Mouse (Mus musculus) E14TG2a.4 (cell line): ENCODE data around the gene Exoc3l.
"Not testable (repeated sequence)": the region's sequence is repeated elsewhere in the genome, so short reads cannot be mapped to it uniquely, and the experiment has no call there.

Source experiments
- H3K27me3 ChIP-seq: 2 replicates; pipeline ENCODE4 v1.6.1; 2014; ENCODE audit warnings: low read length, control low read depth; ENCODE audit not compliant: insufficient read depth
- H3K36me3 ChIP-seq: 2 replicates; pipeline ENCODE4 v1.6.1; 2014; ENCODE audit warnings: low read length, control low read depth; ENCODE audit not compliant: insufficient read depth
- H3K4me1 ChIP-seq: replicated peaks from 2 replicates; pipeline ENCODE4 v1.6.1; 2014; ENCODE audit warnings: low read depth, low read length, control low read depth
- H3K4me3 ChIP-seq: replicated peaks from 2 replicates; pipeline ENCODE4 v1.5.1; 2014; ENCODE audit warnings: mild to moderate bottlenecking, low read length
- H3K9me3 ChIP-seq: 2 replicates; pipeline ENCODE4 v1.6.1; 2014; ENCODE audit warnings: low read length, control low read depth
- CTCF ChIP-seq: conservative IDR thresholded peaks from 2 replicates; pipeline ENCODE4 v1.5.1; 2014; ENCODE audit warnings: low read length
- NANOG ChIP-seq: IDR thresholded peaks from 2 replicates; pipeline ENCODE4 v1.6.1; 2014; ENCODE audit warnings: borderline replicate concordance, low read length, mixed read lengths
- POU5F1 ChIP-seq: IDR thresholded peaks from 2 replicates; pipeline ENCODE4 v1.6.1; 2014; ENCODE audit warnings: low read length, borderline replicate concordance

Gene Exoc3l

DNA sequence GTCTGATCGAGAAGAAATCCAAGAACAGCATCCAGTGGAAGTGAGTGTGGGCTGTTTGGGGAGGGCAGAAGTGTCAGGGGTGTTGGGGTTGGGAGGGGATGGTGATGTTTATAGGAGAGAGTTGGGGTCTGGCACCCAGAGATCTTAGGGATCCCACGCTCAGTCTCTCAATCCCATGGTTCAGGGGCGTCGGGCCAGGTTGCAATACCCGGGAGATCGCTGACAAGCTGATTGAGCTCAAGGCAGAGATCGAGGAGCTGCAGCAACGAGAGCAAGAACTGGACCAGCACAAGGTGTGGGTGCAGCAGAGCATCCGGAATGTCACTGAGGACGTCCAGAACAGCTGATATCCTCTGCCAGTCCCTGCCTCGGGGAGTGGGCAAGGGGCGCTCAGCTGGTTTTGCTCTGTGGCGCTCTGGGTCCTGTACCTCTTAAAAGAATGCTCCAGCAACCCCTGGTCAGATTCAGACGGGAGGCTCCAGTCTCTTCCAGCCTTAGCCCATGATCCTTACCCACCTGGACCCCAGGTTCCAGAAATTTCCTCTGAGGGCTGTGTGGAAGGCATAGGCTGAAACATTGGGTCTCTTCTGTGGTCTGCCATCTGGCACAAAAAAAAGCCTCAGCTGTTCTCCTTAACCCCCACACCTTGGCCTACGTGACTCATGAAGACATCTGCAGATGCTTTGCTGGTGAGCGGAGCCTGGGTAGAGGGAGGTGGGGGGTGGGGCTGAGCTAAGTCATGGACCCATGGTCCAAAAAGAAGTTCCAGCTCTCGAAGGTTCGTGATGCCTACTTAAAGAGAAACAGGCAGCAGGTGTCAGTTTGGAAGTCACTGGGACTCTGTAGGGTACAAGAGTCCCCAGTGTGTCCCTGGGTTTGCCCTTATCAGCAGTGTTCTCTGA lies 2.7 kb upstream of the Exoc3l start:
- Histone ChIP-seq H3K36me3 (peaks cover 55% of the 10 kb centered on the region), H3K27me3 (no peaks in the 10 kb centered on the region; the same call in 1 of the 2 replicates)

DNA sequence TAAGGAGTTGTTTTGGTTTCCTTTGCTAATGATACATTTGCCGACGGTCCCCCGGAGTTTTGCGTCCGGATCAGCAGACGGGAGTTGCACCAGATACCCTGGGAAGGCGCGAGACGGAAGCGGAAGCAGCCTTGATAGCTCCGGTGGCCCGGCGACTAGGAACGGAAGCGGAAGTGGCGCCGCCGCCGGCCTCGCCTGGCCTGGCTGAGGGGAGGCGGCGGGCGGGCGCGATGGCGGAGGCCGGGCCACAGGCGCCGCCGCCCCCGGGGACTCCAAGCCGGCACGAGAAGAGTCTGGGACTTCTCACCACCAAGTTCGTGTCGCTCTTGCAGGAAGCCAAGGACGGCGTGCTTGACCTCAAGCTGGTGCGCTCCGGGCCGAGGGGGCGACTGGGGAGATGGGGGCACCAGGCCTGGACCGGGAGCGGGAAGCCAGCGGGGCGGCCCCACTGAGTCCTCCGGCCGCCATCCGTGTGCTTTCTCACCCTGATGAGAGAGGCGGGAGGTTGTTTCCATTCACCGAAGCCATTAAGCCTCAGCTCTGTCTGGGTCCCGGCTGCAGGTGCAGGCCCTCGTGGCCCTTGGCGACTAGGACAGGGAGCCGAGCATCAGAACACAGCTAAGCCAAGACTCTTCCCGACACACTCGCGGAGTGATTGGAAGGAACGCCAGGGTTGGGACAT lies 1.8 kb upstream of the Exoc3l start, which contains the start of gene E2f4:
Gene E2f4, plus strand, starts transcription at position 153 of the 682 bp plus-strand sequence.
- Histone ChIP-seq H3K9me3 (no peaks in the 10 kb centered on the region), H3K27me3 (peaks cover 9% of the 10 kb centered on the region), H3K36me3 (peaks cover 46% of the 10 kb centered on the region), H3K4me3 (peak within 1 kb of the TSS; percentile 100), H3K4me1 (peaks cover 89% of the 10 kb centered on the region)
- TF ChIP-seq NANOG (no peak), CTCF (no peak), POU5F1 (no peak)

More for the DNA sequence above, 2.7 kb upstream of the Exoc3l start:
- Histone ChIP-seq H3K4me3 (peak overlapping the region; percentile 100), H3K4me1 (peaks cover 89% of the 10 kb centered on the region), H3K9me3 (no peaks in the 10 kb centered on the region)
- TF ChIP-seq POU5F1 (no peak), CTCF (no peak), NANOG (no peak)

DNA sequence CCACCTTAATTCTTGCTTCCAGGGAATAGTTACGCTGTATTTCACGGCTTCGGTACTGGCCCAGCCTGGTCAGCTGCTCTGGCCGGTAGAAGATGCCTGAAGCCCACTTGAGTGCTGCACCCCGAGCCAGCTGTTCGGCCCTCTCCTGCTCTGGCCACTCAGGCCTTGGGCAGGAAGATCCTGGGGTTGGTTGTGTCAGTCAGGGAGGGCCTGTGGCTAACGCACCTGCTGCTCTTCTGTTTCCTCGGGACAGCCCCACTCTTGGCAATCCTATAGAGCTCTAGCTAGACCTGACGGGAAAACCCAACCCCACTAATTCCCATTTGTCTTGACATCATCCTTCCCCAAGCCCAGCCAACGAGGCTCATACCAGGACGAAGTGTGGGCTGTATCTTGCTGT lies 645 bp downstream of the Exoc3l start:
- peaks cover 81% of the 10 kb centered on the region for H3K4me1 ChIP-seq
- H3K36me3 ChIP-seq, result peaks cover 22% of the 10 kb centered on the region
- TF ChIP-seq NANOG (no peak), POU5F1 (no peak), CTCF (no peak)
- H3K27me3 ChIP-seq, result peaks cover 20% of the 10 kb centered on the region
- H3K9me3 ChIP-seq, result no peaks in the 10 kb centered on the region
- H3K4me3 ChIP-seq, result peak overlapping the region; percentile 77

DNA sequence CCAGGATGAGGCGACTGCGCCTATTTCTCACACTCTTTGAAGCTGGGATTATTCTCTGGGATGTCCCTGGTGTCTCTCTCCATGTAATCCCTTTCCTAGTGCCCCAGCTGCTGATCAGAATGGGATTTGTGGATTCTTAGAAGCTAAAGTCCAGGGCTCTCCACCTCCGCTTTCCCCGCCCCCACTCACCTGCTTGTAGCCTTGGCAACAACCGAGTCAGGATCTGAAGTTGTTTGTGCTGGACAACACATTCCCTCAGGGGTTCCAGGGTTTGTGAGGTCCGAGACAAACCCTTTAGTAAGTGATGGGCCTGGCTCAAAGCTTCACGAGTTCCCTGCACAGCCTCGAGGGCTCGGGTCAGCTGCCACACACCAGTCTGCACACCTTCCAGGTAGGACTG lies 1.1 kb downstream of the Exoc3l start:
- H3K4me3 ChIP-seq, result peak overlapping the region; percentile 77
- TF ChIP-seq POU5F1 (no peak), NANOG (no peak), CTCF (no peak)
- peaks cover 81% of the 10 kb centered on the region for H3K4me1 ChIP-seq
- peaks cover 24% of the 10 kb centered on the region for H3K27me3 ChIP-seq
- H3K36me3 ChIP-seq, result peaks cover 17% of the 10 kb centered on the region
- no peaks in the 10 kb centered on the region for H3K9me3 ChIP-seq

DNA sequence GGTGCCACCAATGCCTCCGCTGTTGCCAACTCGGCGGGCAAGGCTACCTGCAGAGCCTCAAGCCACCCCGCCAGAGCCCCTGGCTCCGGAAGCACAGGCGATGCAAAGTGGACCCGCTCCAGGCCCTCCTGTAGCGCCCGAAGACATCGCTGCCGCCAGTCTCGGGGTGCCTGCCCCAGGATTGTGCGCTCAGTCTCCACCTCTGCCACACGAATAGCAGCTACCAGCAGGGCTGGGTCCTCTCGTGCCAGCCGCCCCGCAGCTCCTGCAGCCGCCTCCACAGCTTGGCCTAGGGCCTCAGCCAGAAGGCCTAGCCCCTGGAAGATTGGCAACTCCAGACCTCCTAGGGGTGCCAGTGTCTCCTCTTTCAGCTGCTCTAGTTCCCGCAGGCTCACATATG lies 2.5 kb downstream of the Exoc3l start:
- no peak for TF ChIP-seq POU5F1
- no peak for TF ChIP-seq NANOG
- TF ChIP-seq CTCF, result no peak
- H3K9me3 ChIP-seq, result no peaks in the 10 kb centered on the region
- H3K36me3 ChIP-seq, result peaks cover 3% of the 10 kb centered on the region
- peaks cover 75% of the 10 kb centered on the region for H3K4me1 ChIP-seq
- H3K4me3 ChIP-seq, result peak overlapping the region; percentile 79
- peaks cover 26% of the 10 kb centered on the region for H3K27me3 ChIP-seq

DNA sequence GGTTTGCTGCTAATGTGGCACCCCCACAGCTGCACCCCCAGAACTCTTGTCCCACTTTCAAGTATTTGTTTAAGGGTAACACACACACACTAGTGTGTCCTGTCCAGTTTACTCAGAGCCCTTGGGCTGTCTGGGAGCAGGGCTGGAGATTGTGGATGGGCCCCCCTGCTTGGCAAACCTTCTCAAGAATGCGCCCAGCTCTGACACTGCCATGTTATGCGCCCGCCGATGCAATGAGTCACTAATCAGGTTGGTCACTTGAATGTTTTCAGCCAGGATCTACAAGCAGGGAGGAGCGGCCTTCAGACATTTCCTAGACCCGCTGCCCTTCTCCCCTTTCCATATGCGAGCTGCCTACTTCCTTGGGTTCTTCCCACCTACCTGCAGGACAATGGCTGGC lies 3.4 kb downstream of the Exoc3l start:
- peaks cover 26% of the 10 kb centered on the region for H3K27me3 ChIP-seq
- TF ChIP-seq CTCF (no peak), NANOG (no peak), POU5F1 (no peak)
- no peaks in the 10 kb centered on the region for H3K36me3 ChIP-seq
- H3K9me3 ChIP-seq, result no peaks in the 10 kb centered on the region
- H3K4me3 ChIP-seq, result peak overlapping the region; percentile 79
- H3K4me1 ChIP-seq, result peaks cover 77% of the 10 kb centered on the region

DNA sequence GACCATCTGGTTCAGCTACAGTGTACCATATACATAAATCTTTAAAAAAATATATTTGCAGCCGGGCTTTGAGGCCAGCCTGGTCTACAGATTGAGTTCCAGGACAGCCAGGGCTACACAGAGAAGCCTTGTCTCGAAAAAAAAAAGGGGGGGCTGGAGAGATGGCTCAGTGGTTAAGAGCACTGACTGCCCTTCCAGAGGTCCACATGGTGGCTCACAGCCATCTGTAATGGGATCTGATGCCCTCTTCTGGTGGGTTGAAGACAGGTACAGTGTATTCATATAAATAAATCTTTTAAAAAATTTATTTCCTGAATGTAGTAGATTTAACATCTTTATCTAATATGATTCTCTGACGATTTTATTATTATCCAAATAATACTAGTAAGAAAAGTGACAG lies 4.1 kb downstream of the Exoc3l start:
- not testable (repeated sequence) for H3K4me3 ChIP-seq, H3K36me3 ChIP-seq, H3K9me3 ChIP-seq
- H3K4me1 ChIP-seq, result peaks cover 73% of the 10 kb centered on the region
- peaks cover 27% of the 10 kb centered on the region for H3K27me3 ChIP-seq

DNA sequence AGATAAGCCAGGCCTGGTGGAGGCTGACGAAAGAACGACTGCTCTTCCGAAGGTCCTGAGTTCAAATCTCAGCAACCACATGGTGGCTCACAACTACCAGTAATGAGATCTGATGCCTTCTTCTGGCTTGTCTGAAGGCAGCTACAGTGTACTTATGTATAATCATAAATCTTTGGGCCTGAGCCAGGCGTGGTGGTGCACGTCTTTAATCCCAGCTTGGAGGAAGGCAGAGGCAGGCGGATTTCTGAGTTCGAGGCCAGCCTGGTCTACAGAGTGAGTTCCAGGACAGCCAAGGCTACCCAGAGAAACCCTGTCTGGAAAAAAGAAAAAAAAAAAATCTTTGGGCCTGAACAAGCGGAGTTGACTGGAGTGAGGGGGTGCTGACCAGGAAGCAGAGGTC lies 4.5 kb downstream of the Exoc3l start:
- not testable (repeated sequence) for H3K9me3 ChIP-seq, H3K4me3 ChIP-seq, H3K36me3 ChIP-seq
- H3K4me1 ChIP-seq, result peaks cover 73% of the 10 kb centered on the region
- peaks cover 30% of the 10 kb centered on the region for H3K27me3 ChIP-seq
